Mouse (Mus musculus): ENCODE measurements around the gene Aldh3a1.

DNA sequence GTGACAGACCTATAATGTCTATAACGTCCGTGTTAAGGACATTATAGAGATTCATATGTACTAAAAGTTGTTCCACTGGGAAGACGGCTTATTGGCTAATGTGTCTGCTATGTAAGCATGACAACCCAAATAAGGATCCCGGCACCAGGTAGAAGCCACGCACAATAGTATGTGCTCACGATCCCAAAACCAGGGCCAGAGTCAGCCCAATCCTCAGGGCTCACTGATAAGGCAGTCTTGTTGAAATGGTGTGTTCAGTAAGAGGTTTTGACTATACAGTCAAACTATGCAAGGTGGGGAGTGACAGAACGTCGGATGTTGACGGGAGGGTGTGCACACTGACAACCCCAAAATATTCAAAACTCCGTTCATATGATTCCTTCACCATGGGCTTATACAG is 42.5 kb upstream of the Aldh3a1 start:
- no peak for TF ChIP-seq CTCF (IDR thresholded peaks at IDR 0.05; ENCODE audit: extremely low read depth, insufficient read depth, low read length)
- TF ChIP-seq POLR2A (IDR thresholded peaks at IDR 0.05; ENCODE audit: extremely low read depth, insufficient read depth, low read length) = no peak
